Mouse (Mus musculus) limb, embryonic 14.5 days (tissue): ENCODE measurements around the gene Gpatch4. TPM values are rescaled to one million over a fixed set of nuclear protein-coding genes. Genes with fewer than 3 reads are reported as not detected.
A peak's percentile ranks its signal among the peaks of the same experiment; 100 is the strongest.

Experiments
- ATAC-seq: fragments of 200-750 bp; cut with Nextera tagmentation; 2 replicates; pipeline ENCODE4 v1.8.0; 2017; ENCODE audit warnings: low read depth, moderate number of reproducible peaks, moderate TSS enrichment; ENCODE audit not compliant: low FRiP score
- DNase-seq: peaks from one replicate; pipeline ENCODE4 v3.0.0-alpha.2; 2015; ENCODE audit warnings: low spot score
- H3K27ac ChIP-seq: fragments of 300-500 bp; sonication (generic); replicated peaks from 2 replicates; pipeline ENCODE4 v1.5.1; 2014; ENCODE audit warnings: low read depth, mild to moderate bottlenecking, low read length, moderate library complexity, mixed read lengths
- H3K27me3 ChIP-seq: fragments of 300-500 bp; sonication (generic); 2 replicates; pipeline ENCODE4 v1.6.1; 2014; ENCODE audit warnings: low read length, mixed read lengths; ENCODE audit not compliant: control insufficient read depth, insufficient read depth
- H3K36me3 ChIP-seq: fragments of 300-500 bp; sonication (generic); 2 replicates; pipeline ENCODE4 v1.6.1; 2014; ENCODE audit warnings: mild to moderate bottlenecking, low read length, moderate library complexity, mixed read lengths; ENCODE audit not compliant: control insufficient read depth, insufficient read depth
- H3K4me1 ChIP-seq: fragments of 300-500 bp; sonication (generic); 2 replicates; pipeline ENCODE4 v1.6.1; 2014; ENCODE audit warnings: antibody characterized with exemption, low read length, mixed read lengths; ENCODE audit not compliant: control insufficient read depth, insufficient read depth
- H3K4me2 ChIP-seq: fragments of 300-500 bp; sonication (generic); replicated peaks from 2 replicates; pipeline ENCODE4 v1.6.1; 2014; ENCODE audit warnings: low read depth, mild to moderate bottlenecking, low read length, moderate library complexity; ENCODE audit not compliant: severe bottlenecking
- H3K4me3 ChIP-seq: fragments of 300-500 bp; sonication (generic); replicated peaks from 2 replicates; pipeline ENCODE4 v1.5.1; 2014; ENCODE audit warnings: low read length
- H3K9ac ChIP-seq: fragments of 300-500 bp; sonication (generic); 2 replicates; pipeline ENCODE4 v1.6.1; 2014; ENCODE audit warnings: mild to moderate bottlenecking, low read depth, low read length, moderate library complexity; ENCODE audit not compliant: severe bottlenecking
- H3K9me3 ChIP-seq: fragments of 300-500 bp; sonication (generic); 2 replicates; pipeline ENCODE4 v1.6.1; 2016; ENCODE audit warnings: low read length; ENCODE audit not compliant: control insufficient read depth
- POLR2A ChIP-seq: fragments of 200-500 bp; IDR thresholded peaks from 2 replicates; pipeline ENCODE4 v1.8.0; 2012; ENCODE audit warnings: inconsistent platforms, mild to moderate bottlenecking, moderate library complexity, borderline replicate concordance; ENCODE audit not compliant: insufficient read depth, insufficient read length; ENCODE audit errors: extremely low read depth
- WGBS: fragments of 180-500 bp; shearing (Covaris S2); extraction: QIAGEN DNeasy Blood & Tissue Kit; methylation state at CpG from one replicate; pipeline ENCODE4 v1.1.7; 2014; 5-methylcytosine and 5-hydroxymethylcytosine counted together
- polyA plus RNA-seq, 2 experiments: library from polyadenylated mRNA; depleted of rRNA in 1 of 2; stranded (reverse) in 1 of 2; unstranded in 1 of 2; fragments of >200 nt; fragmentation: Nextera tagmentation in 1 of 2; extraction: Ambion mirVana in 1 of 2; gene quantifications; 2 replicates each; pipeline versions ENCODE4 v1.2.1 to v1.2.3; 2012 to 2014

The Gpatch4 gene
- polyA plus RNA-seq (2012; rRNA removed), result 8.3 and 16.2 TPM in 2 replicates
- 29.7 and 30.2 TPM in 2 replicates for polyA plus RNA-seq (2014; fragmentation: Nextera tagmentation; extraction: Ambion mirVana)

- ATAC-seq, result peak; percentile 91
- no peak for TF ChIP-seq POLR2A
- 10% methylated on average over 36 of the region's 36 CpGs for WGBS
Observed at GRCm38 (mm10) chr3:88042661-88043421, at the start of gene Gpatch4. Gpatch4 (plus strand) TSS chr3:88043108.

GRCm38 (mm10) chr3:87993436-87993835 lies 49.5 kb upstream of the Gpatch4 start:
- Histone ChIP-seq H3K9ac (no peak overlapping the region), H3K4me3 (no peak overlapping the region), H3K27me3 (peaks cover 75% of the 10 kb centered on the region), H3K4me2 (no peak overlapping the region), H3K27ac (no peak overlapping the region), H3K36me3 (no peaks in the 10 kb centered on the region), H3K4me1 (no peaks in the 10 kb centered on the region), H3K9me3 (no peaks in the 10 kb centered on the region)
- ATAC-seq, result no peak
- 3% methylated on average over 2 of the region's 6 CpGs for WGBS
- TF ChIP-seq POLR2A, result no peak
- DNase-seq, result no peak

More at GRCm38 (mm10) chr3:88042661-88043421, at the start of gene Gpatch4:
- Histone ChIP-seq H3K4me3 (peak within 1 kb of the TSS; percentile 63), H3K9me3 (no peaks in the 10 kb centered on the region), H3K9ac (peak within 1 kb of the TSS; percentile 56), H3K27me3 (no peaks in the 10 kb centered on the region), H3K4me2 (peak within 1 kb of the TSS; percentile 55), H3K36me3 (no peaks in the 10 kb centered on the region), H3K4me1 (peaks cover 3% of the 10 kb centered on the region; the same call in 1 of the 2 replicates), H3K27ac (no peak within 1 kb of the TSS)
- peak; percentile 99 for DNase-seq

- peaks cover 87% of the 10 kb centered on the region for H3K27me3 ChIP-seq
- TF ChIP-seq POLR2A, result no peak
- H3K27ac ChIP-seq, result no peak overlapping the region
- no peak overlapping the region for H3K4me3 ChIP-seq
- DNase-seq (no peak), ATAC-seq (no peak)
- no peaks in the 10 kb centered on the region for H3K9me3 ChIP-seq
- no peak overlapping the region for H3K9ac ChIP-seq
- H3K4me2 ChIP-seq, result no peak overlapping the region
- 29% methylated on average over 11 of the region's 11 CpGs for WGBS
- H3K36me3 ChIP-seq, result no peaks in the 10 kb centered on the region
- peaks cover 7% of the 10 kb centered on the region; the same call in 1 of the 2 replicates for H3K4me1 ChIP-seq
Observed at GRCm38 (mm10) chr3:87995331-87995730, 47.6 kb upstream of the Gpatch4 start.

GRCm38 (mm10) chr3:87996401-87996800 lies 46.5 kb upstream of the Gpatch4 start:
- no peak for ATAC-seq
- no peak overlapping the region for H3K4me3 ChIP-seq
- peaks cover 8% of the 10 kb centered on the region; the same call in 1 of the 2 replicates for H3K4me1 ChIP-seq
- TF ChIP-seq POLR2A, result no peak
- no peaks in the 10 kb centered on the region for H3K36me3 ChIP-seq
- H3K9me3 ChIP-seq, result no peaks in the 10 kb centered on the region
- H3K4me2 ChIP-seq, result no peak overlapping the region
- H3K27ac ChIP-seq, result no peak overlapping the region
- no peak for DNase-seq
- H3K27me3 ChIP-seq, result peaks cover 93% of the 10 kb centered on the region
- 3% methylated on average over 15 of the region's 15 CpGs for WGBS
- H3K9ac ChIP-seq, result no peak overlapping the region

GRCm38 (mm10) chr3:87996971-87997614 lies 45.8 kb upstream of the Gpatch4 start:
- no peaks in the 10 kb centered on the region for H3K36me3 ChIP-seq
- H3K4me2 ChIP-seq, result peak overlapping the region; percentile 43
- 2% methylated on average over 48 of the region's 49 CpGs for WGBS
- peaks cover 97% of the 10 kb centered on the region for H3K27me3 ChIP-seq
- no peaks in the 10 kb centered on the region for H3K9me3 ChIP-seq
- no peak overlapping the region for H3K27ac ChIP-seq
- DNase-seq (no peak), ATAC-seq (no peak)
- H3K4me3 ChIP-seq, result peak overlapping the region; percentile 31
- TF ChIP-seq POLR2A, result no peak
- H3K4me1 ChIP-seq, result peaks cover 8% of the 10 kb centered on the region; the same call in 1 of the 2 replicates
- no peak overlapping the region for H3K9ac ChIP-seq
